Mouse (Mus musculus): Measurements from ENCODE around the gene Snap23. TPM values are rescaled to one million over a fixed set of nuclear protein-coding genes. Genes with fewer than 3 reads are reported as not detected.

Gene Snap23
- polyA plus RNA-seq, 2 experiments: 51.2 to 59.1 TPM

DNA sequence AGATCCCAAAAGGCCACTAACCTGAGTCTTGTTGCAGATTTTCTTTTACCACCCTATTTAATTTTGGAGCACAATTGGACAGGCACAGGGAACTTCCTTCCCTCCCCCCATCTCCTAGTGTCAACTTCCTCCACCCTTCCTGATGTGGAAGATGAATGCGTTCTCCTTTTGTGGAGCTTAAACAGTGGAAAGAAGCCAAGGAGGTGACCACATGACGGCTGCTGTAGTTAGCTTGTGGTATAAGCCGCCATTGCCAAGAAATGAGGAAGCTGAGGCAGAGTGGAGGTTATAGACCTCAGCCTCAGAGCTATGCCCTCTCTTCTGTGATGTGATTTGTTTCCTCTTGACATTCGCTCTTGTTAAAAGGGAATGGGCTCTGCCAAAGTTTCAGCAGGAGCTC is 64.5 kb downstream of the Snap23 start:
- no peak overlapping the region for H3K27ac ChIP-seq (replicated peaks; ENCODE audit: low read depth, low read length)
- H3K4me1 ChIP-seq (ENCODE audit: control insufficient read depth, insufficient read depth, low read length): peaks cover 9% of the 10 kb centered on the region
- ATAC-seq (ENCODE audit: low FRiP score, low read depth): no peak
- no peak overlapping the region for H3K9ac ChIP-seq (ENCODE audit: low read depth, low read length, severe bottlenecking)
- WGBS: 88% methylated on average over 4 of the region's 4 CpGs
- no peak overlapping the region for H3K4me3 ChIP-seq (replicated peaks; ENCODE audit: low read length)
- no peaks in the 10 kb centered on the region for H3K27me3 ChIP-seq (ENCODE audit: control insufficient read depth, insufficient read depth, low read length)
- 0 out of 2 replicates have a peak, but pooled peaks cover 5% of the 10 kb centered on the region for H3K36me3 ChIP-seq (ENCODE audit: control insufficient read depth, insufficient read depth, low read length)
- no peak overlapping the region for H3K4me2 ChIP-seq (replicated peaks; ENCODE audit: low read depth, low read length, severe bottlenecking)
- TF ChIP-seq POLR2A (IDR thresholded peaks at IDR 0.05; ENCODE audit: borderline replicate concordance, extremely low read depth, insufficient read depth, insufficient read length): no peak
- H3K9me3 ChIP-seq (ENCODE audit: control insufficient read depth, low read length): no peaks in the 10 kb centered on the region
- DNase-seq (ENCODE audit: low spot score): no peak

- WGBS: 87% methylated on average over 8 of the region's 8 CpGs
- TF ChIP-seq POLR2A (IDR thresholded peaks at IDR 0.05; ENCODE audit: borderline replicate concordance, extremely low read depth, insufficient read depth, insufficient read length): no peak
- H3K36me3 ChIP-seq (ENCODE audit: control insufficient read depth, insufficient read depth, low read length): no peaks in the 10 kb centered on the region
These were observed 73.4 kb downstream of the Snap23 start for GRCm38 (mm10) chr2:120640835-120641234.

GRCm38 (mm10) chr2:120643836-120644235 is 76.4 kb downstream of the Snap23 start:
- H3K27me3 ChIP-seq (ENCODE audit: control insufficient read depth, insufficient read depth, low read length): no peaks in the 10 kb centered on the region
- H3K4me1 ChIP-seq (ENCODE audit: control insufficient read depth, insufficient read depth, low read length): no peaks in the 10 kb centered on the region
- 68% methylated on average over 7 of the region's 7 CpGs for WGBS
- H3K36me3 ChIP-seq (ENCODE audit: control insufficient read depth, insufficient read depth, low read length): no peaks in the 10 kb centered on the region
- H3K9me3 ChIP-seq (ENCODE audit: control insufficient read depth, low read length): no peaks in the 10 kb centered on the region
- H3K4me2 ChIP-seq (replicated peaks; ENCODE audit: low read depth, low read length, severe bottlenecking): no peak overlapping the region
- H3K27ac ChIP-seq (replicated peaks; ENCODE audit: low read depth, low read length): no peak overlapping the region
- H3K9ac ChIP-seq (ENCODE audit: low read depth, low read length, severe bottlenecking): no peak overlapping the region
- TF ChIP-seq POLR2A (IDR thresholded peaks at IDR 0.05; ENCODE audit: borderline replicate concordance, extremely low read depth, insufficient read depth, insufficient read length): no peak
- no peak overlapping the region for H3K4me3 ChIP-seq (replicated peaks; ENCODE audit: low read length)
- peak; percentile 77 for DNase-seq (ENCODE audit: low spot score)
- ATAC-seq (ENCODE audit: low FRiP score, low read depth): no peak

More at GRCm38 (mm10) chr2:120640835-120641234, 73.4 kb downstream of the Snap23 start:
- H3K4me2 ChIP-seq (replicated peaks; ENCODE audit: low read depth, low read length, severe bottlenecking): no peak overlapping the region
- no peak for DNase-seq (ENCODE audit: low spot score)
- H3K4me1 ChIP-seq (ENCODE audit: control insufficient read depth, insufficient read depth, low read length): no peaks in the 10 kb centered on the region
- no peak overlapping the region for H3K27ac ChIP-seq (replicated peaks; ENCODE audit: low read depth, low read length)
- H3K4me3 ChIP-seq (replicated peaks; ENCODE audit: low read length): no peak overlapping the region
- no peak overlapping the region for H3K9ac ChIP-seq (ENCODE audit: low read depth, low read length, severe bottlenecking)
- H3K27me3 ChIP-seq (ENCODE audit: control insufficient read depth, insufficient read depth, low read length): no peaks in the 10 kb centered on the region
- H3K9me3 ChIP-seq (ENCODE audit: control insufficient read depth, low read length): no peaks in the 10 kb centered on the region
- no peak for ATAC-seq (ENCODE audit: low FRiP score, low read depth)

DNA sequence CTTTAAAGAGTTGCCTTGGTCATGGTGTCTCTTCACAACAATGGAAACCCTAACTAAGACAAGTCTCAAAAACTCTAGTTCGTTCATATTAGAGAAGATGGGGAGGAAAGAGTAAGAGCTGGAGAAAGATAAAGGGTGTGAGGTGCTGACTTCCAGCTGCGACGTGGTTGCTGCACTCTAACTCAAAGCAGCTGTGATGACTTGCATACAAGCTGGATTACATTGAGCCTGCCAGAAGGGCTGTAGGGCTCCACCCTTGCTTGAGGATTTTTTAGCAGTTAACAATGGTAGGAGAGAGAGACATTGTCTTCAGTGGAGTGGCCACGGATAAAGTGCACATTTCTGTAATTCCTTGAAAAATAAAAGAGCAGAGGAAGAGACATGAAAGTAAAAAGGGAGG is 79.3 kb downstream of the Snap23 start:
- Histone ChIP-seq H3K27me3 (ENCODE audit: control insufficient read depth, insufficient read depth, low read length) (no peaks in the 10 kb centered on the region), H3K9me3 (ENCODE audit: control insufficient read depth, low read length) (no peaks in the 10 kb centered on the region), H3K4me2 (replicated peaks; ENCODE audit: low read depth, low read length, severe bottlenecking) (no peak overlapping the region), H3K36me3 (ENCODE audit: control insufficient read depth, insufficient read depth, low read length) (no peaks in the 10 kb centered on the region), H3K4me1 (ENCODE audit: control insufficient read depth, insufficient read depth, low read length) (no peaks in the 10 kb centered on the region), H3K9ac (ENCODE audit: low read depth, low read length, severe bottlenecking) (no peak overlapping the region), H3K27ac (replicated peaks; ENCODE audit: low read depth, low read length) (no peak overlapping the region), H3K4me3 (replicated peaks; ENCODE audit: low read length) (no peak overlapping the region)
- TF ChIP-seq POLR2A (IDR thresholded peaks at IDR 0.05; ENCODE audit: borderline replicate concordance, extremely low read depth, insufficient read depth, insufficient read length): no peak
- ATAC-seq (ENCODE audit: low FRiP score, low read depth): no peak
- WGBS: 47% methylated on average over 4 of the region's 4 CpGs
- DNase-seq (ENCODE audit: low spot score): peak; percentile 37

Other genes starting within 250 kb of the Snap23 start
- gene Vps39, start 214.5 kb upstream of the Snap23 start, polyA plus RNA-seq (2012; rRNA removed): 36.1 and 48.1 TPM in 2 replicates
- 26.1 and 29.3 TPM in 2 replicates for gene Vps39, start 214.5 kb upstream of the Snap23 start, polyA plus RNA-seq (2014; fragmentation: Nextera tagmentation; extraction: Ambion mirVana)
- gene Ganc, start 163.8 kb upstream of the Snap23 start, polyA plus RNA-seq (2012; rRNA removed): 7.8 and 9.4 TPM in 2 replicates
- 6.8 and 8.1 TPM in 2 replicates for gene Ganc, start 163.8 kb upstream of the Snap23 start, polyA plus RNA-seq (2014; fragmentation: Nextera tagmentation; extraction: Ambion mirVana)
- gene Tmem87a, start 163.6 kb upstream of the Snap23 start, polyA plus RNA-seq (2012; rRNA removed): 23.2 and 26.3 TPM in 2 replicates
- gene Tmem87a, start 163.6 kb upstream of the Snap23 start, polyA plus RNA-seq (2014; fragmentation: Nextera tagmentation; extraction: Ambion mirVana): 11.3 and 12.6 TPM in 2 replicates
- gene Capn3, start 111.7 kb upstream of the Snap23 start, polyA plus RNA-seq (2012; rRNA removed): 6.0 and 6.4 TPM in 2 replicates
- gene Capn3, start 111.7 kb upstream of the Snap23 start, polyA plus RNA-seq (2014; fragmentation: Nextera tagmentation; extraction: Ambion mirVana): 2.9 and 4.2 TPM in 2 replicates
- 58.0 and 61.9 TPM in 2 replicates for gene Zfp106, start 3.8 kb upstream of the Snap23 start, polyA plus RNA-seq (2012; rRNA removed)
- 60.7 and 61.1 TPM in 2 replicates for gene Zfp106, start 3.8 kb upstream of the Snap23 start, polyA plus RNA-seq (2014; fragmentation: Nextera tagmentation; extraction: Ambion mirVana)
- 13.2 and 15.0 TPM in 2 replicates for gene Haus2, start 41.7 kb downstream of the Snap23 start, polyA plus RNA-seq (2012; rRNA removed)
- 20.5 and 21.6 TPM in 2 replicates for gene Haus2, start 41.7 kb downstream of the Snap23 start, polyA plus RNA-seq (2014; fragmentation: Nextera tagmentation; extraction: Ambion mirVana)
- gene Lrrc57, start 41.8 kb downstream of the Snap23 start, polyA plus RNA-seq (2012; rRNA removed): 18.1 and 18.4 TPM in 2 replicates
- gene Lrrc57, start 41.8 kb downstream of the Snap23 start, polyA plus RNA-seq (2014; fragmentation: Nextera tagmentation; extraction: Ambion mirVana): 19.4 and 20.7 TPM in 2 replicates
- 25.4 and 28.4 TPM in 2 replicates for gene Stard9, start 61.5 kb downstream of the Snap23 start, polyA plus RNA-seq (2012; rRNA removed)
- 10.7 and 11.4 TPM in 2 replicates for gene Stard9, start 61.5 kb downstream of the Snap23 start, polyA plus RNA-seq (2014; fragmentation: Nextera tagmentation; extraction: Ambion mirVana)

All from limb, embryonic 14.5 days (tissue).